Mouse (Mus musculus): ENCODE measurements around the gene Hoxb7. TPM values are rescaled to one million over a fixed set of nuclear protein-coding genes. Genes with fewer than 3 reads are reported as not detected.

The Hoxb7 gene
- 2.2 and 2.9 TPM in 2 replicates for polyA plus RNA-seq (2015; fragmentation: Nextera tagmentation; extraction: Ambion mirVana)

DNA sequence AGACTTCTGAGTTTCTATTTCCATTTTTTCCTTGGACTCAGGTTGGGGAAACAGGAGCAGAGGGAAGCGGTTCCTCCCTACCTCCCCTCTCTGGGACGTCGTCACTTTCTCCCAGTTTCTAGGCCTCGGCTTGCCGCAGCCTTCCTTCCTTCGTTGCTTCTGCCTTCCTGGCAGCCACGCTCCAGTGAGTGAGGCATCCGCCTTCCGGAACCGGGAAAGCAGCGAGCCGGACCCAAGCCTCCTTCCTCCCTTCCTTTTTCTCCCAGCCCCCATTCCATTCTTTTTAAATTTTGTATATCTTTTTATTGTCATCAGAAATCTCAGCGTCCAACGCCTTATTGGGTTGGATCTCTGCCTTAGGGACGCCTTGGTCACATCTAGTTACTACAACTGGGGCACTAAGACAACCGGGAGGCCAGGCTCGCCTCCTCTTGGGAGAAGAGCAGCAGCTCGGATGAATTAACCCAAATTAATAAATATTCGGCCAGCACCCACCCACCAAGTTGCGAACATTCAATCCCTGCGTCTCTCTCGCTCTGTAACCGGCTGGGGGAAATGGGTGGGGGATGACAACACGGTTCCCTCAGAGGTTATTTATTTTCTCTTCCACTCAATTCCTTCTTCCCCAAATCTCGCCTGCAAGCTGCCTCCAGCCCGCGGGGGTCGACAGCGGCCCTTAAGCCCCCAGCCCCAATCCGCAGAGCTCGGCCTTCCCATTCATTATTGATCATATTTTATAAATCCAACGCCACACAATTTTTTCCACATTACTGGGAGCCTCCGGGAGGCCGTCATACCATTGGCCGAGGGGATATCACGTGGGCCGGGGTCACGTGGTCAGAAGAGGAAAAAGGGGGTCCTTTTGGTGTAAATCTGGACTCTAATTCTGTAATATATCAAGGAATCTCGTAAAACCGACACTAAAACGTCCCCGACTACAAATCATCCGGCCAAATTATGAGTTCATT lies at the start of gene Hoxb7:
TSS of gene Hoxb7 (plus strand) at position 853 of the 968 bp plus-strand sequence.

DNA sequence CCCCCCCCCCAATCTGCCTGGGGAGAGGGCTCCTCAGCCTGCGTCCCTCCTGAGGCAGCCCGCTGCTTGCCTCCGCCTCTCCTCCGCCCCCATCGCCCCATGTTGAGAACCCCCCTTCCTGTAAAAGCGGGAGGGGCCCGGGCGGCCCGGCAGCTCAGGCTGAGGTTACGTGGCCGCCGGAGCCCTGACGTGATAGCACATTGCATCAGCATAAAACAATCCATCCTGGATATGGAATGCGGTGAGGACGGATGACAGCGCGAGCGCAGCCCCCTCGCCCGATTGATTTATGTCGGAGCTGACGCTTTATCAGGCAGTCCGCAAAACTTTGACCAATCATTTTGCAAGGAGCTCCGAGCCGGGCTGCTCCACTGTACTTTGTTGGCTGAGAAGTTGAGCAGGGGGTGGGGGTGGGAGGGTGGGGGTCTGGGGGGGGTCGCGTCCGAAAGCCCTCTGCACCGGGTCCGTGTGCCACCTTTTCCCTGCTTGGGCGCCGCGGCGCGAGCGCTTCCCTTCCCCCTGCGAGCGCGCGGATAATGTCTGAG lies 15.4 kb upstream of the Hoxb7 start, which contains the start of gene Hoxb9:
TSS of gene Hoxb9 (plus strand) at position 462 of the 545 bp plus-strand sequence.

DNA sequence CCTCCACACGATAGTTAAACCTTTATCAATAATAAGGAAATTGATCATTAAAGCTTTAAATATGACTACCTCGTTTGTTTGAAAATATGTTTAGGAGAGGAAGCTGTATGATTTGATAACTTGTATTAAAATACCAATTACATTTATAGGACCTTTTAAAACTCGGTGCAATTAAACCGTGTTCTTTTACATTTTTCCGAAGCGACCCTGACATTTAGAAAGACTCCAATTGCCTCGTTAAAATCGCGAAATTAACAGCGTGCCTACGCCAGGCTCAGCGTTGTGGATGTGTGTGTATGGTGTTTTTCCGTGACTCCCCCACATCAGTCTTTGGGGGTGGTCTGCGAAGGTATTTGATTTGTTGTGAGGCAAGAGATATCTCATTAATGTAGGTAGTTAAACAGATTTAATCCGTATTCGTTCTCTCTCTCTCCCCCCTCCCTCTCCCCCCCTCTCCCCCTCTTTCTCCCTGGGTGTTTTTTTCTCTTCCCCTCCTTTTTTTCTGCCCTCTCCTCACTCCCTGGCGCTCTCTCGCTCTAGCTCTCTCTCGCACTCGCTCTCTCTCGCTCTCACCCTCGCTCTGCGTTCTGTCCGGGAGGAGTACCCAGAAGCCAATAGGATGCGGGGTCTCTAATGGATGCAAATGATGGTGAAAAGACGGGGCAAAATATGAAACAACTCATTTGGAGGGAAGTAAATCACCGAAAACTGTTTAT lies 4.4 kb upstream of the Hoxb7 start, which contains the start of gene Hoxb8:
TSS of gene Hoxb8 (plus strand) at position 51 of the 716 bp plus-strand sequence.

GRCm38 (mm10) chr11:96291681-96292564 lies 5.5 kb downstream of the Hoxb7 start, which contains the start of gene Hoxb6:
Gene Hoxb6, plus strand, starts transcription at chr11:96292476.

GRCm38 (mm10) chr11:96303151-96304099 lies 17.0 kb downstream of the Hoxb7 start, which contains the start of gene Hoxb5:
Gene Hoxb5, plus strand, starts transcription at chr11:96303336.

GRCm38 (mm10) chr11:96317608-96318367 lies 31.4 kb downstream of the Hoxb7 start, which contains the start of gene Hoxb4:
Gene Hoxb4, plus strand, starts transcription at chr11:96318267.

DNA sequence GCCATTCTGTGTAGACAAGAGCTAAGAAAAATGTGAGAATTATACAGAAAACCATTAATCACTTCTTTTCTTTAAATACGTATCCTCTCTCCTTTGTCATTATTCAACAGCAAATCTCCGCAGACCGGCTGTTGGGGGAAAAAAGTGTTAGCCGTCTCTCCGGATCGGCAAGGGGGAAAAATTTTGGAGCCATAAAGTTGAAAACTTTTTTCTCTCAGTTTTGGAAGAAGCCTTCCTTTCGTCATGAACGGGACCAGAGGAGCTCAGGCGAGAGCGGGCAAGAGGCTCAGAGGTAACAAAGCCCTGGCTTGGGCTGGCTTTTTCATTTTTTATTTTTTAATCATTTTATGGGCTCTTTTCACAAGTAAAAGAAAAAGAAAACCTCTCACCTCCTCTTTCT lies 36.7 kb downstream of the Hoxb7 start, which contains the start of gene Hoxb3:
TSS of gene Hoxb3 (plus strand) at position 173 of the 400 bp plus-strand sequence.

MicroRNAs within 50 kb of the gene (microRNA counts, 519-probe panel; counts per million panel counts)
- microRNA mmu-miR-10a: 2,709 counts per million, percentile 70 among the panel's probes with 10 or more counts
- microRNA mmu-miR-196a: 5,297 counts per million, percentile 88 among the panel's probes with 10 or more counts

Small RNA genes lying within 50 kb of the gene (microRNA-seq; reads per million reads assigned to microRNA genes)
- gene Mir10a: 1,921 to 2,023 reads per million in 2 experiments
- gene Mir196a-1: 9.3 to 14.0 reads per million in 2 experiments

Other genes starting within 250 kb of the Hoxb7 start
- 17.8 and 18.8 TPM in 2 replicates for gene Ube2z, start 221.2 kb upstream of the Hoxb7 start, polyA plus RNA-seq (2015; fragmentation: Nextera tagmentation; extraction: Ambion mirVana)
- 2,104 and 2,569 TPM in 2 replicates for gene Atp5g1, start 211.0 kb upstream of the Hoxb7 start, polyA plus RNA-seq (2015; fragmentation: Nextera tagmentation; extraction: Ambion mirVana)
- gene Calcoco2, start 174.7 kb upstream of the Hoxb7 start, polyA plus RNA-seq (2015; fragmentation: Nextera tagmentation; extraction: Ambion mirVana): not detected in 2 replicates
- gene Ttll6, start 152.8 kb upstream of the Hoxb7 start, polyA plus RNA-seq (2015; fragmentation: Nextera tagmentation; extraction: Ambion mirVana): not detected in 2 replicates
- not detected in 2 replicates for gene Hoxb13, start 92.3 kb upstream of the Hoxb7 start, polyA plus RNA-seq (2015; fragmentation: Nextera tagmentation; extraction: Ambion mirVana)
- 0.51 and 0.63 TPM in 2 replicates for gene Hoxb9, start 15.2 kb upstream of the Hoxb7 start, polyA plus RNA-seq (2015; fragmentation: Nextera tagmentation; extraction: Ambion mirVana)
- gene Hoxb8, start 4.7 kb upstream of the Hoxb7 start, polyA plus RNA-seq (2015; fragmentation: Nextera tagmentation; extraction: Ambion mirVana): 0.12 and 0.32 TPM in 2 replicates
- gene Hoxb6, start 5.9 kb downstream of the Hoxb7 start, polyA plus RNA-seq (2015; fragmentation: Nextera tagmentation; extraction: Ambion mirVana): 0.23 and 0.43 TPM in 2 replicates
- 0.55 and 0.59 TPM in 2 replicates for gene Hoxb5, start 16.7 kb downstream of the Hoxb7 start, polyA plus RNA-seq (2015; fragmentation: Nextera tagmentation; extraction: Ambion mirVana)
- 0.14 and 0.16 TPM in 2 replicates for gene Hoxb4, start 31.6 kb downstream of the Hoxb7 start, polyA plus RNA-seq (2015; fragmentation: Nextera tagmentation; extraction: Ambion mirVana)
- 0.33 TPM in 1 of 2 replicates, not detected in the other for gene Hoxb3, start 36.7 kb downstream of the Hoxb7 start, polyA plus RNA-seq (2015; fragmentation: Nextera tagmentation; extraction: Ambion mirVana)
- 1.3 and 2.0 TPM in 2 replicates for gene Hoxb2, start 63.9 kb downstream of the Hoxb7 start, polyA plus RNA-seq (2015; fragmentation: Nextera tagmentation; extraction: Ambion mirVana)
- not detected in 2 replicates for gene Hoxb1, start 79.1 kb downstream of the Hoxb7 start, polyA plus RNA-seq (2015; fragmentation: Nextera tagmentation; extraction: Ambion mirVana)
- gene Skap1, start 178.0 kb downstream of the Hoxb7 start, polyA plus RNA-seq (2015; fragmentation: Nextera tagmentation; extraction: Ambion mirVana): 0.16 and 0.32 TPM in 2 replicates